Mouse (Mus musculus): ENCODE results near the gene Igfbp7. TPM values are rescaled to one million over a fixed set of nuclear protein-coding genes. Genes with fewer than 3 reads are reported as not detected.

The Igfbp7 gene
- polyA plus RNA-seq (2012; rRNA removed; ENCODE audit: low replicate concordance) = 978 and 3,538 TPM in 2 replicates

DNA sequence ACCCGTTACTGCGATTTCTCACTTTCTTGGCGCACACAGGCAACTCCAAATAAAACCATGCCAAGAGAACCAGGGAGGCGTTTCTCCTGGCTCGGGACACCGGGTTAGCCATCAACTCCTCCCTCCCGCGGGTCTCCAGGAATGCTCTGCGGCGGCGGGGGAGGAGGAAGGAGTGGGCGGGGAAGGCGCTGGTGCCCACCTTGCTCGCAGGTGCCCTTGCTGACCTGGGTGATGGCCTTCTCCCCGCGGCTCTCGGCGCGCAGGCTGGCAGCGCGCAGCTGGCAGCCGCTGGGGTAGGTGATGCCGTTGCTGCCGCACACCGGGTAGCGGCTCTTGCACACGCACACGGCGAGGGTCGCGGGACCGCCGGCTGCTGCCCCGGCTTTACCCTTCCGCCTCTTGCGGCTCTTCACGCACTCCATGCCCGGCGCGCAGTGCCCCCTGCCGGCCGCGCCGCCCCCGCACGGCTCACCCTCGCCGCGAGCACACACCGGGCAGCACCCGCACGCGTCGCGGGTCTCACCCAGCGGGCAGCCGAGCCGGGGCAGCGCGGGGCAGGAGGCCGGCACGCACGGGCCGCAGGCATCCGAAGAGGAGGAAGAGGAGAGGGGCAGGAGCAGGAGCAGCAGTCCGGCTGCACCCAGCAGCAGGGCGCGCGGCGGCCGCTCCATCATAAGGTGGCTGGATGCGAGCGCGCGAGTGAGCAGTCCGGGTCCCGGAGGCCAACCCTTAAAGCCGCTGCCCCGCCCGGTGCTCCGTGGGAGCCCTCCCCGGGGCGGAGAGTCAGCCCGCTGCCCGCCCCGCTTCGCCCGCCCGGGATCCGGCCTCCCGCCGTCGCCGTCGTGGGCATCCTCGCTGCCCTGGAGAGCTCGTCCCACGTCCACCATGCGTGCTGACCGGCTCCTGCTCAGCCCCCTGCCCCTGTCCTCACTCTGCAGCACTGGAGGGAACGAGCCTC, at the start of gene Igfbp7:
Igfbp7 (minus strand) TSS at position 701 of the 958 bp plus-strand sequence.

DNA sequence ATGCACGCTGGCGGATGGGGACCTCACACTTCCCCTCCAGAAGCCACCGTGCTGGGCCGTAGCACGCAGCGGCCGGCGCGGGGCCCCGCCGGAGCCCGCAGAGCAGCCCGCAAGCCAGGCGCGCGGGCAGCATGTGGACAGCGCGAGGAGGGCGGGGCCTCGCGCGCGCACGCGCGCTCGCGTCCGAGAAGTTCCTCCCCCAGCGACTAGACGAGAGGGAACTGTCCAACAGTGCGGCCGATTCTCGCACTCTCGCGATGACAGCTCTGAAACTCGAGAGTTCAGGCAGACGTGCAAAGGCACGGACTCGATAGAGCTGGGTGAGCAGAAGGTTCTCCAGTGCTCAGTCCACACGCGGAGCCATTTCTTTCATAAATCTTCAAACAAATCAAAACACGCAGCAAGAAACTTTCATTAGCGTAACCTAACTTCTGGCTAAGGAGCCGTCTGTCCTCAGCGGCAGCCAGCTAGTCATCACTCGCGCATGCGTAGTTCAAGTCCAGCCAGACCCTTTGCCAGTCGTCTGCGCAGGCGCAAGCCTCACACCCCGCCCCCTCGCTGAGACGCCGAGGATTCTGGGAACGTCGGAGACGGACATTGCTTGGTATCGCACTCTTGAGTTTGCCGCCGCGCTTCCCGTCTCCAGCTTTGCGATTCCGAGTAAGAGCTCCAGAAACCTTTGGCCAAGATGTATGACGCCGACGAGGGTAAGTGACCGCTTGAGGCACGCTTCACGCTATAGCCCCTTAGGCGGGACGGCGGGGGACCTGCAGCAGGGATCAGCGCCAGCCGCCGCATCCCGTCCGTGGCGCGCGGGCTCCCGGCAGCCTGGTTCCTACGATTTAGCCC, 97.7 kb downstream of the Igfbp7 start, which contains the start of the genes Noa1 and Polr2b:
Noa1 (minus strand) TSS at position 161 of the 849 bp plus-strand sequence.
Polr2b (plus strand) TSS at position 224 of the 849 bp plus-strand sequence.

Other genes starting within 250 kb of the Igfbp7 start
- 1.3 and 6.7 TPM in 2 replicates for gene Spink2, start 196.6 kb downstream of the Igfbp7 start, polyA plus RNA-seq (2012; rRNA removed; ENCODE audit: low replicate concordance)
- 5.1 and 11.2 TPM in 2 replicates for gene Rest, start 142.6 kb downstream of the Igfbp7 start, polyA plus RNA-seq (2012; rRNA removed; ENCODE audit: low replicate concordance)
- gene Noa1, start 98.0 kb downstream of the Igfbp7 start, polyA plus RNA-seq (2012; rRNA removed; ENCODE audit: low replicate concordance) = 13.6 and 23.7 TPM in 2 replicates
- 13.3 and 20.5 TPM in 2 replicates for gene Polr2b, start 97.9 kb downstream of the Igfbp7 start, polyA plus RNA-seq (2012; rRNA removed; ENCODE audit: low replicate concordance)